Mouse (Mus musculus) urinary bladder, adult 2 months (tissue): ENCODE results near the gene Fign. TPM values are rescaled to one million over a fixed set of nuclear protein-coding genes. Genes with fewer than 3 reads are reported as not detected.

Source experiments
- DNase-seq: peaks from one replicate; pipeline ENCODE4 v3.0.0; 2022; ENCODE audit warnings: low spot score
- polyA plus RNA-seq: library from polyadenylated mRNA; depleted of rRNA; stranded (reverse); fragments of >200 nt; gene quantifications from 2 replicates; pipeline ENCODE4 v1.2.3, GENCODE M21; 2012

Gene Fign
- polyA plus RNA-seq, 1 experiment = 2.7 TPM

DNA sequence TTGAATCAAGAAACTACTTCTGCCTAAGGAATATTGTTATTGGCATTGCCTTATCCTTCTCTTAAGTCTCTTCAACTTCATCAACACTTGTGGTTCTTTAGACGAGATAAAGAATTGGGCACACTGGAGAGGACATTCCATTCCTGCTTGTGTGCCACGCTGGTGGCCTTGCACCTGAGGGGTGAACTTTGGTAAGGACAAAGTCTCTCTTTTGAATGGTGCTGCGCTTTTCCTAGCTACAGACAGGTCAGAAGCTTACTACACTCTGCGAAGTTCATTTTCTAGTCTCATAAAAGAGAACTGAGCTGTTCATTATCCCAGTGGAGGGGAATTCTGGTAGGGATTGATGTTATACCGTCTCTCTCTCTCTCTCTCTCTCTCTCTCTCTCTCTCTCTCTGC, 38.4 kb downstream of the Fign start:
- no peak for DNase-seq

DNA sequence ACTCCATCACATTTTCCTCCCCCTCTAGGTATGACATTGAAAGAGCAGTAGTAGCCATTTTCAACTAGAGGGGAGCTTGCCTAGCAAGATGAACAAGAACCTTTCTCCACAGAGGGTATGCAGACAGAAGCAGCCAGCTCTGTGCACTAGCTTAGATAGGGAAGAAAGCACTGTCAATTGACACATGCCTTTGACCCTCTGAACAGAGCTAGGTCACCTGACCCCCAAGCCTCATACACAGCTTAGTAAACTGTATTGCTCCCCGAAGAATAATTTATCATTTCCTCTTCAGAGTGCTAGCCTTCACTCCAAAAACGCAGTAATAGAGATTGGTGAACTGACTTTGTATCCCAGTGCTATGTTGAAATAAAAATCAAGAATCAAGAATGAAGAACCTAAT, 49.7 kb downstream of the Fign start:
- DNase-seq = no peak

DNA sequence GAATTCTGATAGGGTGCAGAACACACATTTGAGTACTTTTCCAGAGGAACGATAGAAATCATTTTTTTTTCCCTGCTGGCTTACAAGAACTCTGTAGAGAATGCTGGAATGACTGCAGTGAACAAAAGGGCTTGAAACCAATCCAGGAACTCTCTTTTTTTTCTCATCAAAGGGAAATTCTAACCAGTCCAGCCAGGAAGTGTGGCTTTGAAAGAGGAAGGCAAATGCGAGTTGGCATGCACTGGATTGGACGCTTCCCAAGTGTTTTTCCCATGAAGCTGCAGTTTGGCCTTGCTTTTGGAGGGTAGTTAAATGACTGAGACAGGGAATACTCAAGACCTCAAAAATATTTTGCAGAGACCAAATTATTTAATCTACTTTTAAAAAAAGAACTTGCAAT, 54.7 kb downstream of the Fign start:
- no peak for DNase-seq

DNA sequence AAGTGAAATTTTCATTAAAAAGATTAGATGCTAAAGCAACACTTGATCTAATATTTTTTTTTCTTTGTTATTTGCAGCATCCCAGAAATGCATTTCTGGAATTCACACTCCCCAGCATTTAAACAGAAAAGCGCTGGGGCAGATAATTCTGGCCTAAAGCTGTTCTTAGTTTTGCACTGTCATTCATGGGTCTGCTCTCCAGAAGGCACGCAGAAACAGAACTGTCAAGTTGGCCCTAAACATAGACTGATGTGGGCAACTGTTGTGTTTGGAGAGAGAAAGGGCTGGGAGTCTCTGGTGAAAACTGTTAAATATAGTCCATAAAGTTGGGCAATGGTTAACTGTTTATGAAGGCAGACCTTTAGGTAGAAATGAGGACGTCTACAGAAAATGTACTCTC, 62.4 kb downstream of the Fign start:
- DNase-seq = no peak

DNA sequence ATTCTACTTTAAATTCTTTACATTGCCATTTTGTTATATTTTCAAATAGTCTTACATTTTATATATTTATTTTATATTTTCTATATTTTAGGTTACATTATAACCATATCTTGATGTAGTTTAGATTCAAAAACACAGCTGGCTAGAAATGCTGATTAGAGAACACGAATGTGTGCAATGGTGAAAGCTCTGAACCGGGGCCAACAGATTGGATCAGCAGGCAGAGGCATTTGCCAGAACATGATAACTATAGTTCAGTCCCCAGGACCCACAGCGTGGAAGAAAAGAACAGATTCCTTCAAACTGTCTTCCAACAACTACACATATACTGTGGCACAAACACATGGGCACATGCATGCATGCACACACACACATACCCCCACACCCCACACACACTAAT, 64.0 kb downstream of the Fign start:
- DNase-seq = no peak

GRCm38 (mm10) chr2:64025961-64026360, 71.9 kb downstream of the Fign start:
- no peak for DNase-seq

- DNase-seq = no peak
Measured at GRCm38 (mm10) chr2:63994304-63995023, 103.4 kb downstream of the Fign start.

- DNase-seq = no peak
Measured at GRCm38 (mm10) chr2:63985426-63985825, 112.4 kb downstream of the Fign start.

DNA sequence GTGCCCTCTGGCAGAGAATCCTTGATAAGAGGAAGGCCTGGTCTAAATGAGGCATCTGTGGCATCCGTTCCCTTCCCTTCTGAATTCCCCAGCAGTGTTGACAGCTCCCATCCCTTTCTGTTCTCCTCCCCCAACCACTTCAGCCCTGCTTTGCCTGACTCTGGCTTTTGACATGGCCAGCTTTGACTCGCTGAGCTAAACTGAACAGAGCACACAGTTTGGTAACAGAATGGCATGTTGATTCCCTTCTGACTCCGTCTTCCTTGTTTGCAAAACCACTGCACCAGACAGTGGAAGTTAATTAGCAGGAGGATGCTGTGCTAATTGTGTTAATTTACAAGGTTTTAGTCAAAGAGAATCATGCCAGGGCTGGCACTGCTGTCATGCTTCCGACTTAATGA, 115.5 kb downstream of the Fign start:
- DNase-seq = no peak

DNA sequence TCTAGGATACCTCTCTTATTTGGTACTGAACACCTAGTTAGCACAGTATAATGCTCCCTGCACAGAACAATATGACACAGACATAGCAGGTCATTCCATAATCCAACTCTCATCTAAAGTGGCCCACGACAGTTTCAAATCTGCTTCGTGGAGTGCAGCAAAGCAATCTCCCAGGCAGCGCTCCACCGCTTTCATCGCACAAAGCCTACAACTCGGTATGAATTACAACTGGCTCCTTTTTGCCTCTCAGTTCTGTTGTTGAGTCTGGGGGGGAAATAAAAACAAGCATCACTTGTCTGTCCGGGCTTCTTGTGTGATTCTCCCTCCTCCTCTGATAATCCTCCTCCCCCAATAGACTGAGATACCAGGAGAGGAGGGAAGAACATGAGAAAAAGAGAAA, 116.4 kb downstream of the Fign start:
- DNase-seq = no peak

DNA sequence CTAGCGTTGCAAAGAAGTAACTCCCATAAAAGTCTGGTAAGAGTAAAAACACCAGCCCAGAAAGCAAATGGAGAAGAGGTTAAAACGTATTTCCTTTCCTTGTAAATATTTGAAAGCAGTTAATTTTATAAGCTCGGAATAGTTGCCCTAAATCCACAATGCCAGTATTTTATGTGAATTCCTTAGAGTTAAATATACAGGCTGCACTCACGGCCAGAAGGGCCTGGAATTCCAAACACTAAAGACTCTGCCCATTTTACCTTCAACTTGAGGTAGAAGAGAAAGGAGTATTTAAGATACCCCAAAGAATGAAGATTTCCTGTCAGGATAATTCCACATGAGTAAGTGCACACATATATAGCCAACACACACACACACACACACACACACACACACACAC, 128.2 kb downstream of the Fign start:
- DNase-seq = no peak

- no peak for DNase-seq
Measured at GRCm38 (mm10) chr2:63931041-63931440, 166.8 kb downstream of the Fign start.

DNA sequence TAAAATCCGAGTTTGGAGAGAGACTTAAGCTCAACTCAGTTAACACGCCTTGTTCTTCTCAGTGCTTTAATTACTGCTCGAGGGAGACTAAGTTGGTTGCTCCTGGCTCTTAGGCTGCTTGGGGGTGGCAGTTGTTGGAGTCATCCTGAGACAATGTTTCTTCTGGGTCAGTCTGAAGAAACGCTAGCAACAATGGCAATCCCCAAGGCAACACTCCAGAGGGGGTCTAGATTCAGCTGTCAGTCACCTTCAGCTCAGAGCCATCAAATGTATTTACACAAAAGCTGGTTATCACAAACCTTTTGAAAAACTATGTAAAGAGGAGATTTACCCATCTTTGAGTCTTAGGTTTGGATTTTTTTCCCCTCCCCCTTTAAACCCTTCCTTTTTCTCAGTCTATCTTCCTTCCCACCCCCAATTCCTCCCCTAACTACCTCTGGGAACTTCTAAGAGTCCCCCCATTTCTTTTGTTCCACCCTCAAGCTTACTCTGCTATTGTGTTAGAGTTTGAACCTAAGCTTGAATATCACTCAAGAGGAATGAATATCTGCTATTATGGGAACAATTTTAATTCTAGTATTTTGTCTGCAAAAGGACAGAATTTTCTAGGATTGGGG, 171.2 kb downstream of the Fign start:
- no peak for DNase-seq

- DNase-seq = no peak
Measured at GRCm38 (mm10) chr2:63925721-63926235, 172.1 kb downstream of the Fign start.
